ENCODE assay signal across 21 mouse cellular contexts in genomic region chr12:109443276-109443675, GRCm38 (mm10). TPM values are rescaled to one million over a fixed set of nuclear protein-coding genes. Genes with fewer than 3 reads are reported as not detected.
A peak's percentile ranks its signal among the peaks of the same experiment; 100 is the strongest.
DNase-seq lines count a peak whose midpoint lies in the region; ATAC-seq and TF ChIP-seq lines count a peak whose summit lies in the region.
"Had no signal": no experiment of that assay in that cellular context is flagged by ENCODE, and none has a peak within 500 bp of the region (broad histone marks: within the 10 kb centered on the region; RNA-seq: fewer than 3 reads in every experiment).

No protein-coding gene starts in this region.

- no peak overlapping the region for H3K4me3 ChIP-seq in neural tube, embryonic 15.5 days (replicated peaks)
- no peak overlapping the region for H3K4me3 ChIP-seq in embryonic facial prominence, embryonic 12.5 days
- no peak overlapping the region for H3K4me3 ChIP-seq in forebrain, embryonic 16.5 days (replicated peaks; ENCODE audit: low read length)
- no peak overlapping the region for H3K4me3 ChIP-seq in limb, embryonic 15.5 days
- H3K4me3 ChIP-seq in hindbrain, postnatal 0 days (ENCODE audit: low read length): no peak overlapping the region
- H3K4me3 ChIP-seq: erythroblast, embryonic 14.5 days; midbrain, embryonic 15.5 days had no signal

- no peaks in the 10 kb centered on the region for H3K9me3 ChIP-seq in neural tube, embryonic 15.5 days (replicated peaks)
- no peaks in the 10 kb centered on the region for H3K9me3 ChIP-seq in embryonic facial prominence, embryonic 12.5 days
- H3K9me3 ChIP-seq in forebrain, embryonic 16.5 days (ENCODE audit: control insufficient read depth, low read length): no peaks in the 10 kb centered on the region
- H3K9me3 ChIP-seq in limb, embryonic 15.5 days: no peaks in the 10 kb centered on the region
- no peaks in the 10 kb centered on the region for H3K9me3 ChIP-seq in hindbrain, postnatal 0 days (ENCODE audit: low read length)
- H3K9me3 ChIP-seq: midbrain, embryonic 15.5 days had no signal

- TF ChIP-seq CTCF in hindbrain, postnatal 0 days (IDR thresholded peaks at IDR 0.05; ENCODE audit: low read depth): no peak

- WGBS in neural tube, embryonic 15.5 days: 84% methylated on average over 3 of the region's 3 CpGs
- WGBS in embryonic facial prominence, embryonic 12.5 days: 49% methylated on average over 3 of the region's 3 CpGs
- WGBS in forebrain, embryonic 16.5 days: 41% methylated on average over 3 of the region's 3 CpGs
- WGBS in limb, embryonic 15.5 days: 56% methylated on average over 3 of the region's 3 CpGs
- 67% methylated on average over 3 of the region's 3 CpGs for WGBS in hindbrain, postnatal 0 days

- H3K4me1 ChIP-seq in neural tube, embryonic 15.5 days: peaks cover 47% of the 10 kb centered on the region
- H3K4me1 ChIP-seq in embryonic facial prominence, embryonic 12.5 days: peaks cover 66% of the 10 kb centered on the region
- peaks cover 35% of the 10 kb centered on the region for H3K4me1 ChIP-seq in forebrain, embryonic 16.5 days (replicated peaks; ENCODE audit: control insufficient read depth, insufficient read depth, low read length)
- H3K4me1 ChIP-seq in limb, embryonic 15.5 days: peaks cover 74% of the 10 kb centered on the region
- peaks cover 15% of the 10 kb centered on the region for H3K4me1 ChIP-seq in hindbrain, postnatal 0 days (ENCODE audit: insufficient read depth, low read length)

- no peaks in the 10 kb centered on the region for H3K36me3 ChIP-seq in neural tube, embryonic 15.5 days
- no peaks in the 10 kb centered on the region for H3K36me3 ChIP-seq in embryonic facial prominence, embryonic 12.5 days
- no peaks in the 10 kb centered on the region for H3K36me3 ChIP-seq in forebrain, embryonic 16.5 days (ENCODE audit: control insufficient read depth, insufficient read depth)
- H3K36me3 ChIP-seq in limb, embryonic 15.5 days: no peaks in the 10 kb centered on the region
- no peaks in the 10 kb centered on the region for H3K36me3 ChIP-seq in hindbrain, postnatal 0 days (ENCODE audit: insufficient read depth, low read length)
- H3K36me3 ChIP-seq: midbrain, embryonic 15.5 days had no signal

- DNase-seq in neural tube, embryonic 10.5 days (ENCODE audit: extremely low spot score, low spot score): peak; percentile 14
- no peak for DNase-seq in left cerebral cortex, adult 18-20 months (ENCODE audit: low spot score in 2 of 2)
- DNase-seq in hindbrain, postnatal 0 days (ENCODE audit: low spot score): no peak
- no peak for DNase-seq in kidney, postnatal 10 days
- DNase-seq: adrenal gland, postnatal 14 days; cerebellum, adult 9-10 months; embryo, embryonic 11 days; gastrocnemius, postnatal 25 days; heart, postnatal 36 days; liver; lung, embryonic 14.5 days; thymus, postnatal 4 days had no signal

- H3K9ac ChIP-seq in neural tube, embryonic 15.5 days (replicated peaks): no peak overlapping the region
- no peak overlapping the region for H3K9ac ChIP-seq in embryonic facial prominence, embryonic 12.5 days
- no peak overlapping the region for H3K9ac ChIP-seq in forebrain, embryonic 16.5 days (replicated peaks; ENCODE audit: low read depth, low read length)
- no peak overlapping the region for H3K9ac ChIP-seq in limb, embryonic 15.5 days
- H3K9ac ChIP-seq in hindbrain, postnatal 0 days (replicated peaks; ENCODE audit: low read length): no peak overlapping the region
- H3K9ac ChIP-seq: lung, embryonic 14.5 days; midbrain, embryonic 15.5 days had no signal

- H3K4me2 ChIP-seq in neural tube, embryonic 15.5 days: no peak overlapping the region
- no peak overlapping the region for H3K4me2 ChIP-seq in embryonic facial prominence, embryonic 12.5 days (replicated peaks)
- no peak overlapping the region for H3K4me2 ChIP-seq in forebrain, embryonic 16.5 days (ENCODE audit: low read length)
- H3K4me2 ChIP-seq in limb, embryonic 15.5 days: no peak overlapping the region
- no peak overlapping the region for H3K4me2 ChIP-seq in hindbrain, postnatal 0 days (ENCODE audit: low read depth, low read length)
- H3K4me2 ChIP-seq: heart, embryonic 11.5 days; lung, embryonic 14.5 days; midbrain, embryonic 15.5 days had no signal

- ATAC-seq in neural tube, embryonic 15.5 days (ENCODE audit: low FRiP score): no peak
- ATAC-seq in embryonic facial prominence, embryonic 12.5 days (ENCODE audit: insufficient number of reproducible peaks, insufficient read depth, low FRiP score, low TSS enrichment): no peak
- peak; percentile 70; the same call in 1 of the 2 replicates for ATAC-seq in forebrain, embryonic 16.5 days
- ATAC-seq in limb, embryonic 15.5 days (ENCODE audit: insufficient number of reproducible peaks, low FRiP score, low TSS enrichment, low read depth): no peak
- no peak for ATAC-seq in hindbrain, postnatal 0 days
- ATAC-seq: CD4-positive, CD25-positive, alpha-beta regulatory T cell, adult 4 months; midbrain, embryonic 15.5 days had no signal

- H3K27ac ChIP-seq in neural tube, embryonic 15.5 days (replicated peaks): no peak overlapping the region
- H3K27ac ChIP-seq in embryonic facial prominence, embryonic 12.5 days: 0 out of 2 replicates have a peak overlapping the region, but pooled peaks have one; percentile 54
- no peak overlapping the region for H3K27ac ChIP-seq in forebrain, embryonic 16.5 days (ENCODE audit: low read length)
- 0 out of 2 replicates have a peak overlapping the region, but pooled peaks have one; percentile 11 for H3K27ac ChIP-seq in limb, embryonic 15.5 days
- H3K27ac ChIP-seq in hindbrain, postnatal 0 days: no peak overlapping the region
- H3K27ac ChIP-seq: midbrain, embryonic 15.5 days had no signal

- H3K27me3 ChIP-seq in neural tube, embryonic 15.5 days (replicated peaks): peaks cover 27% of the 10 kb centered on the region
- H3K27me3 ChIP-seq in embryonic facial prominence, embryonic 12.5 days: 0 out of 2 replicates have a peak, but pooled peaks cover 3% of the 10 kb centered on the region
- 0 out of 2 replicates have a peak, but pooled peaks cover 3% of the 10 kb centered on the region for H3K27me3 ChIP-seq in forebrain, embryonic 16.5 days (replicated peaks; ENCODE audit: control insufficient read depth, insufficient read depth, low read length)
- peaks cover 3% of the 10 kb centered on the region; the same call in 1 of the 2 replicates for H3K27me3 ChIP-seq in limb, embryonic 15.5 days
- H3K27me3 ChIP-seq in hindbrain, postnatal 0 days (ENCODE audit: insufficient read depth, low read length): no peaks in the 10 kb centered on the region

RNA-seq across cellular contexts. Expression of gene Dlk1, which starts 9.3 kb away (rescaled TPM):
- polyA plus RNA-seq in neural tube, embryonic 15.5 days (2015; fragmentation: Nextera tagmentation; extraction: Ambion mirVana): 96.8 and 132 TPM in 2 replicates
- polyA plus RNA-seq in embryonic facial prominence, embryonic 12.5 days (2016; fragmentation: Nextera tagmentation; extraction: Ambion mirVana): 316 and 347 TPM in 2 replicates
- 21.2 and 34.2 TPM in 2 replicates for polyA plus RNA-seq in forebrain, embryonic 16.5 days (2015; fragmentation: Nextera tagmentation; extraction: Ambion mirVana)
- 599 and 855 TPM in 2 replicates for polyA plus RNA-seq in limb, embryonic 15.5 days (2015; fragmentation: Nextera tagmentation; extraction: Ambion mirVana)
- total RNA-seq in left cerebral cortex, adult 18-20 months (2021): 1 to 10 TPM; 4.7 to 7.5 TPM
- total RNA-seq in hindbrain, postnatal 0 days (2014; rRNA removed): 28.8 and 47.7 TPM in 2 replicates
- 33.0 and 34.6 TPM in 2 replicates for polyA plus RNA-seq in hindbrain, postnatal 0 days (2015; fragmentation: Nextera tagmentation; extraction: Ambion mirVana)
- total RNA-seq: MEL had no signal
- polyA plus RNA-seq: CD4-positive, CD25-positive, alpha-beta regulatory T cell, adult 4 months had no signal

Comparison
In these comparisons a context has a peak if more than half of its experiments do, and no peak if none do; other contexts are left out.
1. H3K27ac ChIP-seq: peak in embryonic facial prominence, embryonic 12.5 days (single experiment) and limb, embryonic 15.5 days (single experiment); none in neural tube, embryonic 15.5 days (single experiment), forebrain, embryonic 16.5 days (single experiment) and hindbrain, postnatal 0 days (single experiment).